Mouse (Mus musculus): ENCODE measurements around the gene Gm11733. TPM values are rescaled to one million over a fixed set of nuclear protein-coding genes. Genes with fewer than 3 reads are reported as not detected.

The Gm11733 gene
- polyA plus RNA-seq, 1 experiment: not detected

- no peak overlapping the region for H3K4me3 ChIP-seq (replicated peaks; ENCODE audit: extremely low read depth, low read depth, low read length)
- H3K4me1 ChIP-seq (ENCODE audit: control insufficient read depth, insufficient read depth, low read length): no peaks in the 10 kb centered on the region
- no peak for DNase-seq
- 85% methylated on average over 16 of the region's 17 CpGs for WGBS
- no peak for TF ChIP-seq CTCF (IDR thresholded peaks at IDR 0.05; ENCODE audit: insufficient read depth, low read length)
- no peak for TF ChIP-seq POLR2A (IDR thresholded peaks at IDR 0.05; ENCODE audit: borderline replicate concordance, extremely low read depth, low read depth, low read length)
Measured at GRCm38 (mm10) chr11:117491408-117492208, 7.4 kb downstream of the Gm11733 start.

- TF ChIP-seq CTCF (IDR thresholded peaks at IDR 0.05; ENCODE audit: insufficient read depth, low read length) (no peak), POLR2A (IDR thresholded peaks at IDR 0.05; ENCODE audit: borderline replicate concordance, extremely low read depth, low read depth, low read length) (no peak)
- DNase-seq: no peak
- Histone ChIP-seq H3K4me1 (ENCODE audit: control insufficient read depth, insufficient read depth, low read length) (no peaks in the 10 kb centered on the region), H3K4me3 (replicated peaks; ENCODE audit: extremely low read depth, low read depth, low read length) (no peak overlapping the region)
- WGBS: 62% methylated on average over 1 of the region's 1 CpGs
Measured at GRCm38 (mm10) chr11:117492209-117492505, 8.0 kb downstream of the Gm11733 start.

GRCm38 (mm10) chr11:117496812-117497211 is 12.6 kb downstream of the Gm11733 start:
- DNase-seq: no peak
- Histone ChIP-seq H3K4me3 (replicated peaks; ENCODE audit: extremely low read depth, low read depth, low read length) (no peak overlapping the region), H3K4me1 (ENCODE audit: control insufficient read depth, insufficient read depth, low read length) (no peaks in the 10 kb centered on the region)
- 59% methylated on average over 4 of the region's 4 CpGs for WGBS
- no peak for TF ChIP-seq POLR2A (IDR thresholded peaks at IDR 0.05; ENCODE audit: borderline replicate concordance, extremely low read depth, low read depth, low read length)
- no peak for TF ChIP-seq CTCF (IDR thresholded peaks at IDR 0.05; ENCODE audit: insufficient read depth, low read length)

- 22% methylated on average over 16 of the region's 16 CpGs for WGBS
- peak; percentile 19 for DNase-seq
- Histone ChIP-seq H3K4me3 (replicated peaks; ENCODE audit: extremely low read depth, low read depth, low read length) (no peak overlapping the region), H3K4me1 (ENCODE audit: control insufficient read depth, insufficient read depth, low read length) (no peaks in the 10 kb centered on the region)
- no peak for TF ChIP-seq POLR2A (IDR thresholded peaks at IDR 0.05; ENCODE audit: borderline replicate concordance, extremely low read depth, low read depth, low read length)
- no peak for TF ChIP-seq CTCF (IDR thresholded peaks at IDR 0.05; ENCODE audit: insufficient read depth, low read length)
Measured at GRCm38 (mm10) chr11:117497256-117498136, 13.3 kb downstream of the Gm11733 start.

- Histone ChIP-seq H3K4me3 (replicated peaks; ENCODE audit: extremely low read depth, low read depth, low read length) (no peak overlapping the region), H3K4me1 (ENCODE audit: control insufficient read depth, insufficient read depth, low read length) (no peaks in the 10 kb centered on the region)
- TF ChIP-seq CTCF (IDR thresholded peaks at IDR 0.05; ENCODE audit: insufficient read depth, low read length) (no peak), POLR2A (IDR thresholded peaks at IDR 0.05; ENCODE audit: borderline replicate concordance, extremely low read depth, low read depth, low read length) (no peak)
- DNase-seq: no peak
- 54% methylated on average over 1 of the region's 1 CpGs for WGBS
Measured at GRCm38 (mm10) chr11:117498137-117498511, 14.0 kb downstream of the Gm11733 start.

GRCm38 (mm10) chr11:117508972-117509371 is 24.8 kb downstream of the Gm11733 start:
- TF ChIP-seq POLR2A (IDR thresholded peaks at IDR 0.05; ENCODE audit: borderline replicate concordance, extremely low read depth, low read depth, low read length) (no peak), CTCF (IDR thresholded peaks at IDR 0.05; ENCODE audit: insufficient read depth, low read length) (no peak)
- H3K4me1 ChIP-seq (ENCODE audit: control insufficient read depth, insufficient read depth, low read length): no peaks in the 10 kb centered on the region
- no peak overlapping the region for H3K4me3 ChIP-seq (replicated peaks; ENCODE audit: extremely low read depth, low read depth, low read length)
- 84% methylated on average over 4 of the region's 4 CpGs for WGBS
- no peak for DNase-seq

GRCm38 (mm10) chr11:117515718-117516421 is 31.7 kb downstream of the Gm11733 start:
- Histone ChIP-seq H3K4me1 (ENCODE audit: control insufficient read depth, insufficient read depth, low read length) (no peaks in the 10 kb centered on the region), H3K4me3 (replicated peaks; ENCODE audit: extremely low read depth, low read depth, low read length) (no peak overlapping the region)
- TF ChIP-seq CTCF (IDR thresholded peaks at IDR 0.05; ENCODE audit: insufficient read depth, low read length) (no peak), POLR2A (IDR thresholded peaks at IDR 0.05; ENCODE audit: borderline replicate concordance, extremely low read depth, low read depth, low read length) (no peak)
- DNase-seq: no peak
- WGBS: 67% methylated on average over 10 of the region's 10 CpGs

GRCm38 (mm10) chr11:117516422-117516796 is 32.2 kb downstream of the Gm11733 start:
- no peak for DNase-seq
- WGBS: 87% methylated on average over 3 of the region's 3 CpGs
- no peak for TF ChIP-seq POLR2A (IDR thresholded peaks at IDR 0.05; ENCODE audit: borderline replicate concordance, extremely low read depth, low read depth, low read length)
- no peak for TF ChIP-seq CTCF (IDR thresholded peaks at IDR 0.05; ENCODE audit: insufficient read depth, low read length)
- no peak overlapping the region for H3K4me3 ChIP-seq (replicated peaks; ENCODE audit: extremely low read depth, low read depth, low read length)
- H3K4me1 ChIP-seq (ENCODE audit: control insufficient read depth, insufficient read depth, low read length): no peaks in the 10 kb centered on the region

All from lung, adult 2 months (tissue).